In genomic region chr2:181100087-181100486, GRCm38 (mm10) we compare ENCODE assay signal across 21 mouse cellular contexts. TPM values are rescaled to one million over a fixed set of nuclear protein-coding genes. Genes with fewer than 3 reads are reported as not detected.
"Had no signal": no experiment of that assay in that cellular context is flagged by ENCODE, and none has a peak within 500 bp of the region (broad histone marks: within the 10 kb centered on the region; RNA-seq: fewer than 3 reads in every experiment).

No protein-coding gene starts in this region.

- ATAC-seq: liver, postnatal 0 days; lung, postnatal 0 days; midbrain, embryonic 16.5 days had no signal

- DNase-seq: liver, postnatal 0 days; lung, adult 2 months; lung, postnatal 14 days; lung, postnatal 36 days; midbrain, embryonic 14.5 days; right cerebral cortex, postnatal 14 days; thymus, adult 2 months; thymus, postnatal 25 days; thymus, postnatal 4 days had no signal

- H3K36me3 ChIP-seq: lung, embryonic 15.5 days; midbrain, embryonic 12.5 days; stomach, embryonic 15.5 days had no signal

- H3K27ac ChIP-seq: lung, embryonic 15.5 days; macrophage; midbrain, embryonic 12.5 days; neural tube, embryonic 12.5 days; stomach, embryonic 15.5 days had no signal

- H3K4me1 ChIP-seq: lung, embryonic 15.5 days; megakaryocyte, embryonic 14.5 days; stomach, embryonic 15.5 days had no signal

- H3K9ac ChIP-seq: liver, postnatal 0 days; lung, embryonic 15.5 days; midbrain, embryonic 12.5 days; neural tube, embryonic 12.5 days; stomach, embryonic 15.5 days had no signal

- H3K9me3 ChIP-seq: lung, embryonic 15.5 days; megakaryocyte, embryonic 14.5 days; midbrain, embryonic 12.5 days; neural tube, embryonic 12.5 days; stomach, embryonic 15.5 days had no signal

- H3K27me3 ChIP-seq: lung, embryonic 15.5 days; midbrain, embryonic 12.5 days; neural tube, embryonic 12.5 days had no signal

- H3K4me2 ChIP-seq: lung, embryonic 15.5 days; midbrain, embryonic 12.5 days; neural tube, embryonic 12.5 days; stomach, embryonic 15.5 days had no signal

- H3K4me3 ChIP-seq: lung, embryonic 15.5 days; megakaryocyte, embryonic 14.5 days; midbrain, embryonic 12.5 days; neural tube, embryonic 12.5 days; stomach, embryonic 15.5 days had no signal

RNA-seq across cellular contexts. Expression of gene Kcnq2, which starts 35.0 kb away (rescaled TPM):
- total RNA-seq: megakaryocyte progenitor cell, adult 5-6 weeks; monocyte, adult 5-6 weeks; neutrophil, adult 5-6 weeks had no signal
- polyA plus RNA-seq: liver, postnatal 0 days; lung, postnatal 0 days; macrophage; spleen, adult 2 months had no signal

RNA-seq across cellular contexts. Expression of gene Eef1a2, which starts 56.7 kb away (rescaled TPM):
- total RNA-seq: megakaryocyte progenitor cell, adult 5-6 weeks; monocyte, adult 5-6 weeks; neutrophil, adult 5-6 weeks had no signal
- polyA plus RNA-seq: liver, postnatal 0 days had no signal

RNA-seq across cellular contexts. Expression of gene Chrna4, which starts 56.7 kb away (rescaled TPM):
- total RNA-seq: megakaryocyte progenitor cell, adult 5-6 weeks; monocyte, adult 5-6 weeks; neutrophil, adult 5-6 weeks had no signal
- polyA plus RNA-seq: lung, adult 2 months; macrophage; spleen, adult 2 months had no signal
